Mouse (Mus musculus) layer of hippocampus, adult 8-10 months (tissue): Measurements from ENCODE around the gene Dst. TPM values are rescaled to one million over a fixed set of nuclear protein-coding genes. Genes with fewer than 3 reads are reported as not detected.

ENCODE experiments used
- DNase-seq, 2 experiments: peaks; one replicate each; pipeline ENCODE4 v3.0.0; 2022; ENCODE audit warnings: low spot score in 2 of 2
- total RNA-seq, 4 experiments: library from RNA; stranded (reverse); gene quantifications; 2 replicates each; pipeline ENCODE4 v1.2.4; 2022

Gene Dst
- total RNA-seq, 4 experiments from 2014 or later: 211 to 239 (median 222) TPM

DNA sequence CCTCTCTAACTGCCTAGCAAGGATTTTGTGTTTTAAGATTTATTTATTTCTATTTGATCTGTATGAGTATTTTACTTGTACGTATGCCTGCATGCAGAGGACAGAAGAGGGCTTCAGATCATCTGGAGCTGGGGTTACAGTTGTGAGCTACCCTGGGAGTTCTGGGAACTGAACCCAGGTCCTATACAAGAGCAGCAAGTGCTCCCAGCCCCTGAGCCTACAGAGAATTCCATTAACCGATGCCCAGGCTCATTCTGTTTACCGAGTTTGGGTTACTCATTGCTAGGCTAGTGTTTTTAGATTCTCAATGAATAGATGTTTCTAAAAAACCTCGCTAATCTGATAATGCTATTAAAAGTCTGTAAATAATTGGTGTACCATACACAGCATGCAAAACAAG, 67.3 kb downstream of the Dst start:
- no peak for DNase-seq

DNA sequence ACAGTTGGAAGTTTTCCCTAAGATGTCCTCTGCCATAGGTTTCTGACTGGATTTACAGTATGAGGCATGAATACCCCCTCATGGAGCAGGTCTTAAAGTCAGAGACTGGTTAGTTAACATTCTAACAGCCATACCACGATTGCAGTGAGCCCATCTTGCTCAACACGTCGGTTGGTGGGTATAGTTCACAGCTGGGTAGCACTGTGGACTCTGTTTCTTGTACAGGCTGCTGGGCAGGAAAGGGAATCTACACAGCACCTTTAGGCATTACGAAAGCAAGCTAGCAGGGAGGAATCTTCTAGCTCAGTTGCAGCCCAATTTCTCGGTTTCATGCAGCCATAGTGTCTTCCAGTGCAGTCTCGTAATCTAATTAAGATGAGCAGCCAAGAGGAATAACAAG, 69.8 kb downstream of the Dst start:
- DNase-seq: no peak

DNA sequence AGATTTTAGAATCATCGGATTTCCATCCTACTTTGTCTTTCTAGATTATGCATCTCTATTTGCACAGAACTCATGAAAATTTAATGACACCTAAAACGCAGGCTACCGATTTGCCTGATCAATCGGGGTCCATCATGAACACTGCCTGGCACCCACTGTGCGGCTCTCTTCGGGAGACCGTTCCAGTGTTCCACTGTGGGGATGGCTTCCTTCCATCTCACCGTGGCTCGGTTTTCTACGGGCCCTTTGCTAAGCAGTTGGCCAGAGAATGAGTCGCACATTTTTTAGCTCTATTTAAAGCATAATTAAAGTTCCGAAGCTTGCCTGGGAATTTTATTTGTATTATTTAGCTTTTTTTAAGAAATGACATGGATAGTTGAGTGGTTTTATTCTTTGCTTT, 72.4 kb downstream of the Dst start:
- no peak for DNase-seq

DNA sequence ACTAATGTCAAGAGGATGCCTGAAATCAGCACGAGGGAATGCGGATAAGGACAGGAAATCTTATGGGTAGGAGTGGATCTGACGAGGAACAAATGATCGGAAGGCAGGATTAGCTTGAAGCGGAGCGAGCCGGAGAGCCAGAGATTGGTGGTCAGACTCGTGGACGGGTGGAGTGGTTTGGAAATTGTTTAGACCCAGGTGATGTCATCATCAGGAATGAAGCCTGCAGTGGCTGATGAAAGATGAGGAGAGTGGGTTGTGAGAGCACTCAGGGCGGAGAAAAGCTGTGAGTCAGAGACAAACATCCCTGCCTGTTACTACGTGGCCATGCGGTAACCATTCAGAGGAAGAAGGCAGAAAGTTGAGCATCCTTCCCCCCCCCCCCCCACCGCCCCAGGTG, 81.6 kb downstream of the Dst start:
- DNase-seq: no peak

DNA sequence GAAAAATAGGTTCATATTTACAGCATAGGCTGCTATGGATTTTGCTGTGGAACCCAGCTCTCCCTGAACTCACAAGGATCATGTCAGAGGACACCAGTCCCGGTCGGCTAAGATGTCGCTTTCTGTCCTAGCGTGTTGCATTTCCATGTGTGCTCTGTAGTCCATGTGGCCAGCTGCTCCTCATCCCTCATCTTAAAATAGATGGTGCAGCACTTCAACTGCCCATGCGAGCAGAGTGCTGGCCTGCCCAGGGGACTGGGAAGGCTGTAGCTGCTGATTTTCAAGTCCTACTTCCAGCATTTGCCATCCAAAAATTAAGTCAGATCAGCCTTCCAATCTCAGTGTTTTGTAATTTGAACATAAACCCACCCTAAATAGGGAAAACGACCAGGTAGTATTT, 83.0 kb downstream of the Dst start:
- DNase-seq: no peak

DNA sequence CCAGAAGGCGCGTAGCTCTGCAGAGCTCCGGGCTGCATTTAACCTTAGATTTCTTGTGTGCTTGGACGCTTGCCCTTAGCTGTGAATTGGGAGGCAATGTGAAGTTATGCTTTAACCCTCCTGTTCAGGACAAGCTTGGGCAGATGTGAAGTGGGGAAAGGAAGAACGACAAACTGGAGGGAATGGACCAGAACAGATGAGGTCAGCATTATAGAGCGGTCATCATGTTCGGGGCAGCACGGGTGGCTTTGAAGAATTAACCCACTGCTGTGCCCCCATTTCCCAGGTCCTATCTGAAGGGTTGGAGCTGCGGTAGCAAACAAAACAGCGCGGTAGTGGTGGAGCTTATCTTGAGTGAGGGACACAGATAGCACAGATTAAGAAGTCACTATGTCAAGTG, 84.8 kb downstream of the Dst start:
- DNase-seq: no peak

DNA sequence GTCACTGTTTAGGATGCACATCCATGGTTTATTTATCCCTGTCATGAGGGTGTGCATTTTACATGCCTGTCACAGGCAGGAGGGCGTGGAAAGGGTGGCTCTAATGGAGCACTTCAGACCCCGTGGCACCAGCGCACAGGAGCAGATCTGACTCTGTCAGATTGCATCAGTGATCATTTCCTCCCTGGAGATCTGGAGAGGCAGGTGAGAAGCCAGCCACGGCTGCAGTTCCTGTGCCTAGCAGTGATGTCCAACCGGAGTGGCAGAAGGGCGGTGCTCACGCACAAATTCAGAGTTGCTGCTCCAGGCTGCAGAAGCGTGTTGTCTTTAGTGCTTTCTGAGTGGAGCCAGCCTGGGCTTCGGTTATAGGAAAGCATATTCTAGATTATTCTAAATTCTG, 86.2 kb downstream of the Dst start:
- DNase-seq: no peak

DNA sequence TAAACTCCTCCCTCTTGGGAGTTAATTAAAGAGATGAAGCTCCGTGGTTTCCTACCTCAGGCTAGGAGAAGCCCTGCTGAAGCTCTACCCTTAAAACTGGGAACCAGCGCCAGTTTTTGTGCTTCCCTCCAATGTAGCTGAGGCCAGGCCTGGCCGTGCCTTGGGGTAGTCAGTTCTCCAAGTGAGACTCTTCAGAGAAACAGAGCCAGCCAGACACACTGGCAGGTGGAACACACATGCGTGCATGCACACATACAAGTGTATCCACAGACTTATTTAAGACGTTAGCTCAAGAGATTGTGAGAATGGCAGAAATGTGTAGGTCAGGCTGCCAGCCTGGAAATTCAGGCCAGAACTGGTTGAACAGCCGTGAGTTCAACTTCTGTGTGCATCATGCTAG, 87.4 kb downstream of the Dst start:
- DNase-seq: no peak

DNA sequence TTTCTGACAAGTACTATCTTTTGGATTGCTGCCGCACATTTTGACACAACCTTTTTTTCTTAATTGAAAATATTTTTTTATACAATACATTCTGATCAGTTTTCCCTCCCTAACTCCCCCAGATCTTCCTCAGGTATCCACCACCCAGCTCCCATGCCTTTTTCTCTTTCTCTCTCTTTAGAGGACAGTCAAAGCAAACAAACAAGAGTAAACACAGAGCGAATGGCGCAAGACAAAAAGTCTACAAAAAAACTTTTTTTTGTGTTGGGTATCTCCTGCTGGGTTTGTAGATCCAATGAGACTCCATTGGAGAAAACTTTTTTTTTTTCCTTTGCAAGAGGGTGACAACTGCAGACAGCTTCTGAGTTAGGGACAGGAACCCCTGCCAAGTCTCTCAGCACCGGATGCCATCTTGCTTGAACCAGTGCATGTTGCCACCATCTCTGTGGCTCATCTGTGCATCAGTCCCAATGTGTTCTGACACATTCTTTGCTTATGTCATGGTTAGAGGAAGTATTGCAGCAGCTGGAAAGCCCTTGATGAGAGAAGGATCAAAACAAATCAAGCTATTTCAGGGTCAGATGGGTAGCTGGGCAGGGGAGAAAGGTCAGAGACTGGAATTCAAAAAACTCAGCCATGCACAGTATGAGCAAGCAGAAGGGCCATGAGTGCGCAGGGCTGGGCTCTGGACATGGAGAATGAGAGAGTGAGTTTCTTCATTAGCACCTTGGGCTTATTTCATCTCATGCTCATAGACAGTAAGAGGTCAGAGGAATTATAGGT, 88.3 kb downstream of the Dst start:
- no peak for DNase-seq

DNA sequence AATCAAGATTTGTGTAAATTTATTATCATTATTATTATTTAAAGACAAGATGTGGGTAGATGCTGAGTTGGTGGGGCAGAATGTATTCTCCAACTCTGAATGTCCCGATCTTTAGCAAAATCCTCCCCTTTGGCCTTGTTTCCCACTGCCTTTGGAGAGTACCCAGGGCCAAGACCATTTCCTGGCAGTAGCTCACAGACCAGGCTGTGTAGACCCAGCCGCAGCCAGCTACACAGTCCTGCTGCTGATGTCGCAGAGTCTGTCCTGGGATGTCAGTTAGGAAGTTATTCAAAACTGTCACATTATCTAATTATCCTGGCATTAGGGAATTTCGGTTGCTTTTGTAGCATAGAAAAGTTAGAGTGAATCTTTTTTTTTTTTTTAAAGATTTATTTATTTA, 94.3 kb downstream of the Dst start:
- DNase-seq: no peak

DNA sequence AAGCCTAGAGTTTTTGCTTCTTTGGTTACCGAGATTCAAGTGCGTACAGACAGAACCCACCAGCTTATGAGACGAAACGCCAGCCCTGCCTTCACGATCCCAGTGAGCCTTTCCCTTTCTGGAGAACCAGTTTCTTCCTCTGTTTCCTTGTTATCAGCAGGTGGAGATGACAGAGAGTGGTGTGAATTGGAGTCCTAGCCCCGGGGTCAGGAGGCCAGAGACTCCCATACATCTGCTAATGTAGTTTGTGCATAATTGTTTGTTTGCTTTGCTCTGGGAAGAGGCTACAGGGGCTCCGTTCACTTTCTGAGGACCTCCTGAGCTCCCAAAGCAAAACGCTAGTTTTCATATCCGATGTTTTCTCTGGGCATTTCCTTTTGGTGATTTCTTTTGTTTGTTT, 94.9 kb downstream of the Dst start:
- DNase-seq: no peak

DNA sequence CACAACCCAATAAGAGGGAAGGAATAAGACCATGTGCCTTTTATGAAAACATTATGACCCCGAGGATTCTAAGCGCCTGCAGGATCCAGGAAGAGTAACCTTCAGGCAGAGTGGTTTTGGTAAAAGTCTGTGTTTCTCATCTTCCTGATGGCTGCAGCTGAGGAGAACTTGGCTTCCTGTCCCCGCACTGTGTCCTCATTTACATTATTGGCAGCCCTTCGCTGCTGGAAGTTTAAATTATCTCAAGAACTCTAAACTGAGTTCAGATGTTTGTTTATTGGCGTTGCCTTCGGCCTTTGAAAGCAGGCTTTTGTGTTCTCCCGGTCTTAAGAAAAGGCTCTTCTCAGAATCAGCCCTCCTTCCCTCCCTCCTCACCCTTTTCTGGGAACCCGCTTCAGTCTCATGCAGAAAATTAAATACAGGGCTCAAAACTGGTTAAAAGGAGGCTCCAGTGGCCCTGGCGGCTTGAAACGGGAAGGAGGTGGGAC, 97.3 kb downstream of the Dst start:
- no peak for DNase-seq

DNA sequence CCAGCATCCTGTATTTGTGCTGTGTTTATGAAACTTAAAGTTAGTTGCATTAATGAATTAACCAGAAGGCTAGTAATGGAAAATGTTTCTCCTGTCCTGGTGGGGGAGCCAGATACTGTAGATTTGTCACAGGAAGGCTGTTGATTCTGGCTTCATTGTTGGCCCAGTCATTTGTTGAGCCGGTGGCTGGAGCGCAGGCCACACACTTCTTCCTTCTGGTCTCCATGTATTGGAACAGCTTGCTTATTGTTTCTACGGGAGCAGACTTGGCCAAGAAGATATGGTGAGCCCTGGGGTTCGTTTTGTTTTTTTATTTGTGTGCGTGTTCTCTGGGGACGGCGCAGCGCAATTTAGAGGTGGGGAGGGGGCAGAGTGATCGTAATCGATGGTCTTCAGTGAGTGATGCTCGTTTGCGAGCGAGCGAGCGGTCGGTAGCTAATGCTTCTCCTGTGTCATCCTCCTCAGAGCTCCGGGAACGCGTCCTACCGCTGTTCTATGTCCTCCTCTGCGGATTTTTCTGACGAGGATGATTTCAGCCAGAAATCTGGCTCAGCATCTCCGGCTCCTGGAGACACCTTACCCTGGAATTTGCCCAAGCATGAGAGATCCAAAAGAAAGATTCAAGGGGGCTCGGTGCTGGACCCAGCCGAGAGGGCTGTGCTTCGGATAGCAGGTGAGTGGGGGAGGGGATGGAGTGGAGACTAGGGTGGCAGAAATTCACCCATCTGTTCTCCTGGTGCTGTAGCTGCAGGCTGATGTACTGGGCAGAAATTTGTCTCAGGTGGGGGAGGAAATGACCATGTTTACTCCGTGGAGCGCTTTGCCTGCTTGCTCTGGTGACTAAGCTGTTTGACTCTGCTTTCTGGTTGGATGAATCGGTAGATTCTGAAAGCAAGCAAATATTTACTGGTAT, 98.0 kb downstream of the Dst start:
- peak; percentile 59 to 70 for DNase-seq

DNA sequence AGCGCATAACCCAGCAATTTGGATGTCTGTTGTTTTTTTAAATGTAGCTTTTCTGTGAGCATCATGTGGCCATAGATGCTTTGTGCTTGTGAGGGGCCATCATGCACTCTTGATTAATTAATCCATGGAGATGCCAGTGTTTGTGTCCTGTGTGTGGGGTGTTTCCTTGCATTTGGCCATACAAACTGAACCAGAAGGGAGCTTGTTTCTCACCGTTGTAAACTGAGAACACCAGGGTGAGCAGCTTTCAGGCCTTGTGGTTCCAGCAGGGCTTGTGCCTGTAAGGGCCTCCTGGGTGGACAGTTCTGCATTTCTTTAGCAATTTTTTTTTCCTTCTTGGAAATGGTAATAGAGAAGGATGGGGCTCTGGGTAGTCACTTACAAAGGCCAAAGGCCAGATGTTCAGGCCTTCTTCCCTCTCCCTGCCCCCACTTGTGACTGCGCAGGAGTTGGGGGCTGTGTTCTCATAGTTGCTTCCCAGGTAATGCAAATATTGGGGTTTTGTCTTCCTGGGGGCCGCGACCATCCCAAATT, 98.9 kb downstream of the Dst start:
- no peak for DNase-seq

DNA sequence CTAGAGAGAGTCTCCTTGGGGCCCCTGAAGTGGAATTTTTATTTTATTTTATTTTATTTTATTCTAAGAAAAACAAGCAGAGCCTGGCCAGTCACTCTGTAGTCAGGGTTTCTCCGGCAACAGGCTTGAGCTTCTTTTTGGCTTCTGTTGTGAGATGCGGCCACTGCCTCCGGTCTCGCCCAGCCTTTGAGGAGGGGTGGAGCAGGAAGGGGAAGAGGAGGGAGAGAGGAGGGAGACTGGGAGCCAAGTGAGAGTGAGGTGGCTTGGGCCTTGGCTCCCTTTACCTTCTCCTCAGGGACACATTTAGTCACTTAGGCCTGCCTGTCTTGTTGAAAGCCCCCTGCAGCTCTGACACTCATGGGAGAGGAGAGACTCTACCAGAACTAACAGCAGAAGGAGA, 99.4 kb downstream of the Dst start:
- no peak for DNase-seq

DNA sequence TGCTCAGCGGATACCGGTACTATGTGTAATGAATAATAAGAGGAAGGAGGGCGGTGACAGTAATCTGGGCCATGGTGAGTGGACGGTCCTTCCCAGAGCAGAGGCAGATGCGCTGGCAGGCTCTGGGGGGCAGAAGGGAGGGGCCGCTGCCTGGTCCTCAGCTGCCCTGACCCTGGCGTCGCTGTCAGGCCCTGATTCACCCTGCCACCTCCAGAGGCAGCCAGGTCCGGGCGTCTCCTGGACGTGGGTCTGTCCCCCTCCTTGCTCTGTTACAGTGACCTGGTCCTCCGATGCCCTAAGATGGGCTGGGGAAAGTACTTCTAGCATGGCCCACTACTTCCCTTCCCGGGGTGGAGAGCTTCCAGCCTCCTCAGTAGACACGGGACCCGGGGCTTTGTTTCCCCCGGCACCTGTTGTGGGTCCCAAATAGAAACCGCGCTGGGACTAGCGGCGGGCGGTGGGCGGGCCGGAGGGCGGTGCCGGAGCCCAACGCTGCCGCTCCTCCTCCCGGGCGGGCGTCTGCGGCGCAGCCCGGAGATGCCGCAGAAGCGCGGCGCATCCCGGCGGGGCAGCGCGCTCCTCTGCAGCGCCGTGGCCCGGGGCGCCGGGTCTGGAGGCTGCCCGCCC, 103.1 kb downstream of the Dst start:
- peak in 1 of 2 experiments; percentile 46 for DNase-seq

DNA sequence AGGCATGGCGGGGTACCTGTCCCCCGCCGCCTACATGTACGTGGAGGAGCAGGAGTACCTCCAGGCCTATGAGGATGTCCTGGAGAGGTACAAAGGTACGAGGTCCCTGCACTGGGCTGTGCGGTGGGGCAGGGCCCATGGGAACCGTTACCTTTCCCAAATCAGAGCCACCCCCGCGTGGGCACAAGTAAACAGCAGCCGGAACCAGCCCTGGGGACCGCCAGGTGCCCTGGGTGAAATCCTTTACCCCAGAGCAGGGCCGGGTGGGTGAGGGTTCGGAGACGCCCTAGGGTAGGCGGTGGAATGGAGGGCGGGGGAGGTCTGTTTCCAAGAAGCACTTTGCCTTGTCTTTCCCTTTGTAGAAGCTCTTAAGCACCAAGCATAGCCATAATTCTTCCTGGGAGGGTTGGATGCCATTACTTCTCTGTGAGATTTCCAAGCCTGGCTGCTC, 103.8 kb downstream of the Dst start:
- no peak for DNase-seq

DNA sequence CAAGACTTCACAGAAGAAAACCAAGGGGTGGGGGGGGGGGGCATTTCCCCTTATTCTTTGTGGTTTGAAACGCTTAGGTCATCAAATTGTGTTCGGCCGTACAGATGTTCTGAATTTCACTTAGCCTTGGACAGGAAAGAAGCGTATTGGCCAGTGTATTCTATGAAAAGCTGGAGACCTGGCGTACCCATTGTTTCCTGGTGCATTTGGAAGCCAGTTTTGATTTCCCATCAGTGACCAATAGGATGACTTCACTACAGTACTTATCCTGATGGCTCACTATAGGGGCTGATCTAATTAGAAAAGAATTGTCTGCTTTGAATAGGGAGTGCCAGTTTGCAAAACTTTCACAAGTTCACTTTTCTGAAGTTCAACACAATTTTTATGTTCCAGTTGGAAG, 105.5 kb downstream of the Dst start:
- no peak for DNase-seq

DNA sequence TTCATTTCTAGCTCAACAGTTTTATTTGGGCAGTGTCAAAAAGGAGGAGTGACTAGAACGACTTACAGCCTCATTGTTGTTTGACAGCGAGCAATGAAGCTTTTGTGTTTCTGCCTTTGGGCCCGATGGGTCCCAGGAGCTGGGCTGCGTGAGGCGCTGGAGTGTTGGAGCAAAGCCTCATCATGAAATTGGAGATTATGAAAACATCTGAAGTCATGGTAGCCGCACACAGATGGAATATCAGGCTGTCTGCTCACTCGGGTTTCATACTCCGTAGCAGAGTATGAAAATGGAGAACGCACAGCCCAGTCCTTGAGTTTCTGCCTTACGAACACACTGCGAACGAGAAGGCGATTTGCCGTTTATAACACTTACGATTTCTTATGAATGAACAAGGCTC, 108.8 kb downstream of the Dst start:
- DNase-seq: no peak

DNA sequence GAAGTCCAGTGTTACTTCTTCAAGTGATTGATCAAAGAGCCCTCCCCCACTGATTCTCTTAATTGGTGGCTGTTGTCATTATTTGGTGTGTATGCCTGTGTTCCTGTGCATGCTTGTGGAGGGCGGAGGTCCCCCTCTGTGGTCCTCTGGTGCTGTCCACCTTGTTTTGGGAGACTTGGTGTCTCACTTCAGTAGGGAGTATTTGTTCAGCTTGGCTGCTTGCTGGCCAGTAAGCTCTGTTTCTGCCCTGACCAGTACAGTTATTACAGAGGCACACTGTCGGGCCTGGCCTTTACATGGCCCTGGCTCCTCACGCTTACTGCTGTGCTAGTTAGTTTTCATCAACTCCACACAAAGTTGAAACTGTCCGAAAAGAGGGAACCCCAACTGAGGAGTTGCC, 109.3 kb downstream of the Dst start:
- DNase-seq: no peak

DNA sequence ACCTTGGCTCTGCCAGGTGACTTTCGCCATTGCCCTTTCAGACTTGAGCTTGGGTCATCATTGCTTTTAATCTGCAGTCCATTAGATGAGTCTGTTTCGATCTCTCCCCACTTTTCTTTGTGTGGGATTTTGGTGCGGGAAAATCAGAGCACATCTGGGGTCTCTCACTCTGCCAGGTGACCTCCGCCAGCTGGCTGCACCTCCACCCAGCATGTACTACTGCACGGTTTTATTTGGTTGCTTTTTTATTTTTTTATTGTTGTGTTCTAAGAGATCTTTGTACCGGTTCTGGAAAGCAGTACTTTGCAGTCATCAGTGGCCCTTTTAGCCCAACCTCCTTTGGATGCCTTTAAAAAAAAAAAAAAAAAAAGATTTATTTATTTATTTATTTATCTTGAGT, 112.6 kb downstream of the Dst start:
- no peak for DNase-seq

DNA sequence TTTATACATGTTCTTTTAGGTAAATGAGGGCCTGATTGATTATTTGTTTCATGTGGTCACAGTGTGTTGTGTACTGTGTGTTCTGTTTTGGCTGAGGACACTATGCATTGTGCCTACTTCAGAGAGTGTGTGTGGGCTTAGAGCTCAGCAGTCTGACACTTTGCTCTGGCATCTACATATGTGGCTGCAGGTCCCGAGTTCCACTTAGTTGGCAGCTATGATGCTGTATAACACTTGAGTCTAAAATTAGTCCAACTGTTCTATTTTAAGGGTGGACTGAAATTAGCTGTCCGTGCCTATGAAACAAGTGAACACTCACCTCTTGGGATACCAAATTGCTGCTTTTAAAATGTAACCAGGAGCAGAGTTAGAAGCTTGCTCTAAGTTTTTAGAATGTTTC, 113.5 kb downstream of the Dst start:
- DNase-seq: no peak
